Mouse (Mus musculus): ENCODE measurements at regions not wholly inside any gene's neighbourhood (a gene's known extent, or its start where the extent isn't known, plus 50 kb on each side); places are given as distances from the start of the nearest gene placed in this dataset.

DNA sequence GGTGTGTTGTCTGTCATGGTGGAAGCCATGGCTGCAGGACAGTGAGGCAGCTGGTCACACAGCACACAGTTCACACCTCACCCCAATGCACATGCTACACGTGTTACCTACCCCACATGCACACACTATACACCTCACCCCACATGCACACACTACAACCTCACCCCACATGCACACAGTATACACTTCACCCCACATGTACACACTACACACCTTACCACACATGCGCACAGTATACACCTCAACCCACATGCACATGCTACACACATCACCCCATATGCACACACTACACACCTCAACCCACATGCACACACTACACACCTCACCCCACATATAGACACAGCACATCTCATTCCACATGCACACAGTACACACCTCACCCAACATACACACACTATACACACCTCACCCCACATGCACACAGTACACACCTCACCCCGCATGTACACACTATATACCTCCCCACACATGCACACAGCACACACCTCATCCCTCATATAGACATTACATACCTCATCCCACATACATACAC, 103.3 kb upstream of the Gm26897 start:
- TF ChIP-seq POLR2A (IDR thresholded peaks at IDR 0.05; ENCODE audit: low read depth, low read length) (no peak), GABPA (IDR thresholded peaks at IDR 0.05; ENCODE audit: insufficient replicate concordance, low read depth, low read length) (no peak)

Measured in CH12.LX (cell line).